Mouse (Mus musculus) lung, embryonic 14.5 days (tissue): ENCODE measurements at regions not wholly inside any gene's neighbourhood (a gene's known extent, or its start where the extent isn't known, plus 50 kb on each side); places are given as distances from the start of the nearest gene placed in this dataset.
A peak's percentile ranks its signal among the peaks of the same experiment; 100 is the strongest.

Experiments used
- ATAC-seq: fragments of 200-750 bp; cut with Nextera tagmentation; 2 replicates; pipeline ENCODE4 v1.8.0; 2017; ENCODE audit warnings: mild to moderate bottlenecking, moderate TSS enrichment, moderate library complexity; ENCODE audit not compliant: insufficient read depth
- DNase-seq: peaks from one replicate; pipeline ENCODE4 v3.0.0-alpha.2; 2015
- H3K27ac ChIP-seq: fragments of 300-500 bp; sonication (generic); 2 replicates; pipeline ENCODE4 v1.5.1; 2014; ENCODE audit warnings: low read depth, mild to moderate bottlenecking, moderate library complexity
- H3K27me3 ChIP-seq: fragments of 300-500 bp; sonication (generic); 2 replicates; pipeline ENCODE4 v1.6.1; 2014; ENCODE audit warnings: low read length, control low read depth; ENCODE audit not compliant: insufficient read depth
- H3K36me3 ChIP-seq: fragments of 300-500 bp; sonication (generic); 2 replicates; pipeline ENCODE4 v1.6.1; 2014; ENCODE audit warnings: control low read depth; ENCODE audit not compliant: insufficient read depth
- H3K4me1 ChIP-seq: fragments of 300-500 bp; sonication (generic); 2 replicates; pipeline ENCODE4 v1.6.1; 2014; ENCODE audit warnings: antibody characterized with exemption, control low read depth; ENCODE audit not compliant: insufficient read depth
- H3K4me2 ChIP-seq: fragments of 300-500 bp; sonication (generic); 2 replicates; pipeline ENCODE4 v1.6.1; 2014; ENCODE audit warnings: mild to moderate bottlenecking
- H3K4me3 ChIP-seq: fragments of 300-500 bp; sonication (generic); 2 replicates; pipeline ENCODE4 v1.5.1; 2014; ENCODE audit warnings: low read depth, low read length
- H3K9ac ChIP-seq: fragments of 300-500 bp; sonication (generic); 2 replicates; pipeline ENCODE4 v1.6.1; 2014
- H3K9me3 ChIP-seq: fragments of 300-500 bp; sonication (generic); 2 replicates; pipeline ENCODE4 v1.6.1; 2016; ENCODE audit warnings: low read depth, low read length, control low read depth
- CTCF ChIP-seq: IDR thresholded peaks from 2 replicates; pipeline ENCODE4 v1.5.1; 2016; ENCODE audit warnings: antibody characterized with exemption, low read depth
- WGBS: fragments of 180-500 bp; shearing (Covaris S2); extraction: QIAGEN DNeasy Blood & Tissue Kit; methylation state at CpG from one replicate; pipeline ENCODE4 v1.1.7; 2014; 5-methylcytosine and 5-hydroxymethylcytosine counted together

DNA sequence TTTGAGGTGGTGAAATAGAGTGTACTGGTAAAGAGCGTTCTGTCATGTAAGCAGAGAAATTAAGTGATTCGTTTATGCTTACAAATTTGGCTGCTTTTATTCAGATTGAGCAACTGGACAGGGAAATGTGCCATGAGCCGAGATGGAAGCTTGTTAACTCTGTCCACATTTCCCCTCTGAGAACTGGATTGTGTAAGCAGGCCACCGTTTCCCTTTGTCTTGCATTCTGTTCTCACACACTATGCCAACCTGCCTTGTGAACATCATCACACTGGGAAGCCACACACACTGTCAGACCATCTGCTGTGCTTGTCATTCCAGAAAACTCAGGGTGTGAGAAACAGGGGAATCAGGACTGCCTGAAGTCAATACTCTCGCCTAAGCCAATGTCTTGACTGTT, 388.8 kb downstream of the Tecrl start:
- Histone ChIP-seq H3K27me3 (no peaks in the 10 kb centered on the region), H3K4me2 (no peak overlapping the region), H3K9ac (no peak overlapping the region), H3K4me1 (no peaks in the 10 kb centered on the region), H3K4me3 (no peak overlapping the region), H3K9me3 (no peaks in the 10 kb centered on the region), H3K36me3 (no peaks in the 10 kb centered on the region), H3K27ac (no peak overlapping the region)
- 40% methylated on average over 5 of the region's 5 CpGs for WGBS
- DNase-seq (peak; percentile 66), ATAC-seq (peak; percentile 74; the same call in 1 of the 2 replicates)
- TF ChIP-seq CTCF: no peak

DNA sequence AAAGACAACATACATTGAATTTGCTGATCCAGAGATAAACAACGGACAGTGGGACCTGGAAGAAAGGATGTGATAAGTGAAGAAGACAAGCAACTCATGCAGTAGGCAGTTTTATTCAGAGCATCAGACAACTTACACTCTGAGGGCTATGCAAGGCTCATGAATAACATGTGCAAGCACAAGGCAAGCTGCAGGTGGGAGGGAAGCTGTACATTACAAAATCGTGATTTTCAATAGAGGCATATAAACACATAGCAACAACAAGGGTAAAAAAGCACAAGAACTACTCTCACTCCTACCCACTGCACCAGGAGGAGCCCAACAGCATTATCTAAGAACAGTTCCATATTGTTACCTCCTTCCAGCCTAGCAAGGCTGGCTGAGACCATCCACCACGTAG, 390.5 kb downstream of the Tecrl start:
- H3K36me3 ChIP-seq: no peaks in the 10 kb centered on the region
- WGBS: 74% methylated on average over 3 of the region's 3 CpGs
- no peaks in the 10 kb centered on the region for H3K9me3 ChIP-seq
- no peak overlapping the region for H3K4me3 ChIP-seq
- no peak overlapping the region for H3K4me2 ChIP-seq
- no peak overlapping the region for H3K9ac ChIP-seq
- ATAC-seq (no peak), DNase-seq (no peak)
- TF ChIP-seq CTCF: no peak
- no peaks in the 10 kb centered on the region for H3K27me3 ChIP-seq
- H3K27ac ChIP-seq: no peak overlapping the region
- no peaks in the 10 kb centered on the region for H3K4me1 ChIP-seq

DNA sequence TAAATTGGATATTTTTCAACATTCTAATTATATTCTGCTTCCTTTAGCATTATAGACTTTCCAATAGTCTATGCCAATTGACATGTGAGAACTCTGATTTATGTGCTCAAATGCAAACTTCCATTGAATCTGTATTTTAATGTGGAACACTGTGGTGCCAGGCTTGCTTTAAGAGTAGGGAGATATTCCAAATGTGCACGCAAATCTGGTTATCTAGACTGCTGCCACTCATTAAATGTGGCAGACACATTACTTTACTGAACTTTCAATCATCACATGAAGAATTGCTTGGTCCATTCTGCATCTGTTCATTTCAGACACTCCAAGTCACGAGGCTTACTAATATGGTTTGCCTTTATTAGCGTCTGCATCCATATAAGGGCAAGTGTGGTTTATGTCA, 399.0 kb downstream of the Tecrl start:
- no peaks in the 10 kb centered on the region for H3K36me3 ChIP-seq
- TF ChIP-seq CTCF: no peak
- no peak overlapping the region for H3K9ac ChIP-seq
- H3K9me3 ChIP-seq: no peaks in the 10 kb centered on the region
- H3K4me2 ChIP-seq: no peak overlapping the region
- H3K27me3 ChIP-seq: no peaks in the 10 kb centered on the region
- WGBS: 61% methylated on average over 3 of the region's 3 CpGs
- ATAC-seq (no peak), DNase-seq (no peak)
- H3K4me1 ChIP-seq: no peaks in the 10 kb centered on the region
- no peak overlapping the region for H3K27ac ChIP-seq
- H3K4me3 ChIP-seq: no peak overlapping the region

DNA sequence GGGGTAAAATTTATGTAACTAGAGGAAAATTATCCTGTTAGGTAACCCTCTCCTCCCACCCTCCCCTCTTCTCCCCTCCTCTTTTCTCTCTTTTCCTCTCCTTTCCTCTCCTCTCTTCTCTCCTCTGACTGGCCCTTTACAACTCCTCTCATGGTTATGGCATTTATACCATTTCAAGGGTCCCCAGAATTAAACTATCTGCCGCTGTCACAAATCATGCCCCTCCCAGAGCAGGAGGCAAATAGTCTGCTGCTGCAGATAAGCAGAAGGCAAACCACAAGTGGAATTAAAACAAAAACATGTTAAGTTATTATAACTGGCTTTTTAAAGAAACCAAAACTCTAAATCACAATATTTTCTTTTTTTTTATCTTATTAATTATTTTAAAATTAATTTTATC, 407.9 kb downstream of the Tecrl start:
- H3K9ac ChIP-seq: no peak overlapping the region
- no peak for ATAC-seq

DNA sequence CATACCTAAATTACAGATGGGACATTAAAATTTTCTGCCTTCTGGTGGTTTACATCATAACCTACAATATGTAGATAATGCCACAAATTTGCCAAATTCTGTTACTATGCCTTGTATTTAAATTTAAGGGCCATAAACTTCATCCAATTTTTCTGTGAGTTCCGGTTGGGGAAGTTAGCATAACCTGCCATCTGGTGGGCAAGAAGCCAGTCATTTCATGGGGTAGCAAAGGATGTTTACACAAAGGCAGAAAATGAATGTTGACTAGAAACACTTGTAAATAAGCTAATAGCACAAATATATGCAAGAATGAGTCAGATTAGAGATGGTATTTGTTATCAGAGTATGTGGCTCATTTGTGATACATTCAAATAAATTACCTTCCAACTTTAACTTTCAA, 415.2 kb downstream of the Tecrl start:
- Histone ChIP-seq H3K27ac (no peak overlapping the region), H3K4me3 (no peak overlapping the region), H3K9me3 (no peaks in the 10 kb centered on the region), H3K36me3 (no peaks in the 10 kb centered on the region), H3K27me3 (no peaks in the 10 kb centered on the region), H3K9ac (no peak overlapping the region), H3K4me2 (no peak overlapping the region), H3K4me1 (no peaks in the 10 kb centered on the region)
- no peak for TF ChIP-seq CTCF
- no peak for ATAC-seq
- DNase-seq: no peak
- 46% methylated on average over 1 of the region's 1 CpGs for WGBS

More for the DNA sequence above, 407.9 kb downstream of the Tecrl start:
- Histone ChIP-seq H3K27me3 (no peaks in the 10 kb centered on the region), H3K4me1 (no peaks in the 10 kb centered on the region), H3K4me2 (no peak overlapping the region), H3K4me3 (no peak overlapping the region), H3K27ac (no peak overlapping the region), H3K36me3 (no peaks in the 10 kb centered on the region), H3K9me3 (no peaks in the 10 kb centered on the region)
- no peak for DNase-seq
- TF ChIP-seq CTCF: no peak
- 91% methylated on average over 1 of the region's 1 CpGs for WGBS

DNA sequence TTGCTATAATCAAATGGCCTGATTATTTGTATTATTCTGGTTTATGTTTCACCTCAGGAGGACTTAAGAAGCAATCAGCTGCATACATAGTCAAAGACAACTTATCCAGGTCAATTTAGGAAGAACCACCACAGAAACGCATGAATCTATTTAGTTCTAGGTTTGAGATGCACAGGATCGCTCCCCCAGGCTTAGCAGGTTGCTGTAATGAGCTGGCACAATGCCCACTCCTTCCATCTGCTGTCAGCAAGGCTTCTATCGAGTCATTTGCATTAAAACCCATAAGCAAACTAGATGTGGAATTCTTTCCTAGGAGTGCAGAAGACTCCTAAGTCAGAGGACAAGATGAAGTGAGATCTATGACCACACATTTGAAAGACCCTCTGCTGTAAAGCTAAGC, 455.6 kb downstream of the Tecrl start:
- H3K4me2 ChIP-seq: no peak overlapping the region
- no peak overlapping the region for H3K27ac ChIP-seq
- no peaks in the 10 kb centered on the region for H3K36me3 ChIP-seq
- 64% methylated on average over 3 of the region's 3 CpGs for WGBS
- no peaks in the 10 kb centered on the region for H3K27me3 ChIP-seq
- DNase-seq (no peak), ATAC-seq (no peak)
- no peaks in the 10 kb centered on the region for H3K4me1 ChIP-seq
- no peak for TF ChIP-seq CTCF
- H3K9ac ChIP-seq: no peak overlapping the region
- H3K9me3 ChIP-seq: no peaks in the 10 kb centered on the region
- H3K4me3 ChIP-seq: no peak overlapping the region

DNA sequence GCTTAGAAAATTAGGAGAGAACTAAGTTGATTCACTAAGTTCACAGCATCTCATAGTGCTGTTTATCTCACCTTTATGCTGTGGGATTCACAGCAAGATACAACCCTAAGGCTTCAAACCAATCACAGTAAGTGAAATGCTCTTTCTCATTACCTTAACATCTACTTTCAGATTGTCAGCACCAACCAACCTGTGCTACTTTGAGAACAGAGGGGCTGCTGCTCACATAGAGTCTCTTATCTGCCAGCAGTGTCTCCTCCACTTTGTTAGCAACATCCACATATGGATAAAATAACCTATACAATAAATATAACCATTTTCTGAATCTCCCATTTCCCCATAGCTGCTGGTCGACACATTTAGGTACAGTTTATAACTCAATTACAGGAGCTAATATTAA, 456.1 kb downstream of the Tecrl start:
- no peak overlapping the region for H3K4me3 ChIP-seq
- 70% methylated on average over 1 of the region's 1 CpGs for WGBS
- no peaks in the 10 kb centered on the region for H3K27me3 ChIP-seq
- no peak for ATAC-seq
- no peak overlapping the region for H3K4me2 ChIP-seq
- H3K4me1 ChIP-seq: no peaks in the 10 kb centered on the region
- no peaks in the 10 kb centered on the region for H3K9me3 ChIP-seq
- no peak for DNase-seq
- TF ChIP-seq CTCF: no peak
- H3K9ac ChIP-seq: no peak overlapping the region
- no peaks in the 10 kb centered on the region for H3K36me3 ChIP-seq
- H3K27ac ChIP-seq: no peak overlapping the region

DNA sequence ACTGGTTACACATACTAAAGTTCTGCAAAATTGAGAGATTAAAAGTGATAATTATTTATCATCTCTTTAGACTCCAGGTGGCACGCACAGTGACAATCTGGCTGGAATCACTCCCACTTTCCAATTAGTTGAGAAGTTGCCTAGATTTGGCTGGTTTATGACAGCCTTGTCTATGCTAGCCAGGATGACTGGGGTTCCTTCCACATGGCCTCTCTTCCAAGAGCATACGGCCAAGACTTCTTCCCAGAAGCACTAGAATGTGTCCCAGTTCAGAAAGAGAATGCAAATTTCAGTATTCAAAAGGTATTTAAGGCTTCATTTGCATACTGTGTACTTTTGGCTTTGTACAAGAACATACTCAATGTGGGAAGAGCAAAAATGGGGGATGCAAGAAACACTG, 456.6 kb downstream of the Tecrl start:
- TF ChIP-seq CTCF: no peak
- 78% methylated on average over 2 of the region's 2 CpGs for WGBS

More for the DNA sequence above, 456.6 kb downstream of the Tecrl start:
- no peaks in the 10 kb centered on the region for H3K9me3 ChIP-seq
- no peak overlapping the region for H3K27ac ChIP-seq
- no peaks in the 10 kb centered on the region for H3K36me3 ChIP-seq
- DNase-seq (no peak), ATAC-seq (no peak)
- H3K9ac ChIP-seq: no peak overlapping the region
- no peak overlapping the region for H3K4me3 ChIP-seq
- H3K4me1 ChIP-seq: no peaks in the 10 kb centered on the region
- no peaks in the 10 kb centered on the region for H3K27me3 ChIP-seq
- no peak overlapping the region for H3K4me2 ChIP-seq
